Mouse (Mus musculus): ENCODE results near the gene Birc5. TPM values are rescaled to one million over a fixed set of nuclear protein-coding genes. Genes with fewer than 3 reads are reported as not detected.

Gene Birc5
- 256 and 259 TPM in 2 replicates for polyA plus RNA-seq (2014; fragmentation: Nextera tagmentation; extraction: Ambion mirVana)

DNA sequence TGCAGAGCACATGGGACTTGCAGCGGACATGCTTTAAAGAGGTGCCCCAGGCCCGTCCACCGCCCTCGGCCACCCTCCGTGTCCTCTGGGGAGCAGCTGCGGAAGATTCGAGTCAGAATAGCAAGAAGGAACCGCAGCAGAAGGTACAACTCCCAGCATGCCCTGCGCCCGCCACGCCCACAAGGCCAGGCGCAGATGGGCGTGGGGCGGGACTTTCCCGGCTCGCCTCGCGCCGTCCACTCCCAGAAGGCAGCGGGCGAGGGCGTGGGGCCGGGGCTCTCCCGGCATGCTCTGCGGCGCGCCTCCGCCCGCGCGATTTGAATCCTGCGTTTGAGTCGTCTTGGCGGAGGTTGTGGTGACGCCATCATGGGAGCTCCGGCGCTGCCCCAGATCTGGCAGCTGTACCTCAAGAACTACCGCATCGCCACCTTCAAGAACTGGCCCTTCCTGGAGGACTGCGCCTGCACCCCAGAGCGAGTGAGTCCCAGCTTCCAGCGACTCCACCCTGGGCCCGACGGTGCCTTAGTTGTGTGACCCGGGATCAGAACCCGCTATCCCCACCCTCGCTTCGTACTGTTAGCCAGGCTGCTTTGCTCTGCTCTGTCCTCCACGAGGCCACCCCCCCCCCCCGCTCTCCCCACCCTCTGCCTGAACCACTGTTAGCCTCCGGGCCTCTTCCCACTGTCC lies at the start of gene Birc5:
Gene Birc5 (plus strand): TSS at position 267 of the 687 bp plus-strand sequence.
- Histone ChIP-seq H3K36me3 (ENCODE audit: control insufficient read depth, insufficient read depth, low read length) (peaks cover 15% of the 10 kb centered on the region), H3K4me1 (ENCODE audit: control insufficient read depth, insufficient read depth, low read length) (peaks cover 21% of the 10 kb centered on the region), H3K4me3 (ENCODE audit: low read depth, low read length) (peak within 1 kb of the TSS; percentile 66), H3K9me3 (replicated peaks; ENCODE audit: control insufficient read depth, low read length) (no peaks in the 10 kb centered on the region), H3K27ac (ENCODE audit: low read depth, low read length) (peak within 1 kb of the TSS; percentile 84), H3K4me2 (peak within 1 kb of the TSS; percentile 78), H3K9ac (ENCODE audit: low read depth, low read length) (peak within 1 kb of the TSS; percentile 86), H3K27me3 (ENCODE audit: control insufficient read depth, insufficient read depth, low read length) (no peaks in the 10 kb centered on the region)
- 0% methylated on average over 44 of the region's 51 CpGs for WGBS (ENCODE audit: insufficient replicate concordance)
- ATAC-seq (replicated peaks; ENCODE audit: insufficient number of reproducible peaks, low FRiP score, low TSS enrichment), result peak; percentile 92

DNA sequence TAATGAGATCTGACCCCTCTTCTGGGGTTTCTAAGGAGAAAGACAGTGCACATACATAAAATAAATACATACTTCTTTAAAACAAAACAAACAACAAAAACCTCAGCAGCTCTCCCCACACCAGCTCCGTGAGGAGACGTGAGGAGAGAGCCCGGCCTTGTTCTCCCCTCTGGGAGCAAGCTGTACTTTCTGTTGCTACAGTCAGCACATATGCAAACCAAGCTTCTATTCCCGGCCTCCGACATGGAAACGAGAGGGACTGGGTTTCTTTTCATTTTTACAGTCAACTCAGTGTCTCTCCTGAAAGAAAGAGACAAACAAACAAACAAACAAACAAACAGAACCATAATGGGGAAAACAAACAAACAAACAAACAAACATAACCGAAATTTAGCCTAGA lies 49.0 kb upstream of the Birc5 start:
- no peaks in the 10 kb centered on the region for H3K27me3 ChIP-seq (ENCODE audit: control insufficient read depth, insufficient read depth, low read length)
- 87% methylated on average over 7 of the region's 7 CpGs for WGBS (ENCODE audit: insufficient replicate concordance)
- no peak overlapping the region for H3K4me2 ChIP-seq
- H3K4me3 ChIP-seq (ENCODE audit: low read depth, low read length), result no peak overlapping the region
- no peaks in the 10 kb centered on the region for H3K36me3 ChIP-seq (ENCODE audit: control insufficient read depth, insufficient read depth, low read length)
- no peak for ATAC-seq (replicated peaks; ENCODE audit: insufficient number of reproducible peaks, low FRiP score, low TSS enrichment)
- no peak overlapping the region for H3K27ac ChIP-seq (ENCODE audit: low read depth, low read length)
- no peak overlapping the region for H3K9ac ChIP-seq (ENCODE audit: low read depth, low read length)
- H3K4me1 ChIP-seq (ENCODE audit: control insufficient read depth, insufficient read depth, low read length), result peaks cover 15% of the 10 kb centered on the region
- H3K9me3 ChIP-seq (replicated peaks; ENCODE audit: control insufficient read depth, low read length), result no peaks in the 10 kb centered on the region

DNA sequence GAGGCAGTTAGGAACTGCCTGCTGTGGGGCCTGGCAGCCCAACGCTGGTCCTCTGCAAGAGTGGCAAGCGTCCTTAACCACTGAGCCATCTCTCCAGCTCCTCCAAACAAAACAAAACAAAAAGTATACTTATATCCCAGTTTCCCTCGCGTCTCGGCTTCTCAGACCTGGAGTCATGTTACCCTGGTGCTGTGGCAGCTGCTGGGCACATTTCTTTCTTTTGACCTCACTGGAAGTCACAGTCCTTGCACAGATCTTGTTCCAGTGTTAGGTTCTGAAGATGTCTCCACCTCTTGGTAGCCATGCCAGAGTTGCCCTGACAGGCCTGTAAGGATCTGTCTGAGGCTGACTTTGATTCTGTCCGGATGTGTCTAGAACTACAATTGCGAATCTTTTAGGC lies 47.4 kb upstream of the Birc5 start:
- Histone ChIP-seq H3K9me3 (replicated peaks; ENCODE audit: control insufficient read depth, low read length) (no peaks in the 10 kb centered on the region), H3K4me2 (no peak overlapping the region), H3K4me3 (ENCODE audit: low read depth, low read length) (no peak overlapping the region), H3K4me1 (ENCODE audit: control insufficient read depth, insufficient read depth, low read length) (peaks cover 15% of the 10 kb centered on the region), H3K36me3 (ENCODE audit: control insufficient read depth, insufficient read depth, low read length) (no peaks in the 10 kb centered on the region), H3K27me3 (ENCODE audit: control insufficient read depth, insufficient read depth, low read length) (peaks cover 3% of the 10 kb centered on the region; the same call in 1 of the 2 replicates), H3K9ac (ENCODE audit: low read depth, low read length) (no peak overlapping the region), H3K27ac (ENCODE audit: low read depth, low read length) (no peak overlapping the region)
- no peak for ATAC-seq (replicated peaks; ENCODE audit: insufficient number of reproducible peaks, low FRiP score, low TSS enrichment)
- 72% methylated on average over 7 of the region's 7 CpGs for WGBS (ENCODE audit: insufficient replicate concordance)

DNA sequence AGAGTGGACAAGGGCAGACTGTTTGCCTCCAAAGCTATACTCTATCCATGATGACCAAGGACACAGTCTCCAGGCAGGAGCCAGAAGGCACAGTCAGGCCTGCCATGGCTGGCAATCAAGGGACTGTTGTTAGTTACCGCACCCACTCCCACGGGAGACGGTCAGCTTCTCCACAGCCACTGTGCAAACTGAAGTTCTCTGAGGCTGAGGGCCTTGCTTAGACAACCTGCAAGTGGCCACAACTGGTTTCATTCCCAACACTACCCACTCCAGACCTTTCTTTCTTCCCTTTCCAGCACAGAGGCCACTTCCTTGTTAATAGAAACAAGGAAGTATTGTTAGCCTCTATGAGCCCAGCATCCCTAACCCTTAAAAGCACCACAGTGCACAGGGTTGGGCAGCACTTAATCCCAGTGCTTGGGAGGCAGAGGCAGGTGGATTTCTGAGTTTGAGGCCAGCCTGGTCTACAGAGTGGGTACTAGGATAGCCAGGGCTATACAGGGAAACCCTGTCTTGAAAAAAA lies 45.8 kb upstream of the Birc5 start:
- Histone ChIP-seq H3K4me2 (no peak overlapping the region), H3K36me3 (ENCODE audit: control insufficient read depth, insufficient read depth, low read length) (no peaks in the 10 kb centered on the region)

GRCm38 (mm10) chr11:117806781-117807180 lies 42.3 kb upstream of the Birc5 start:
- no peak overlapping the region for H3K4me3 ChIP-seq (ENCODE audit: low read depth, low read length)
- ATAC-seq (replicated peaks; ENCODE audit: insufficient number of reproducible peaks, low FRiP score, low TSS enrichment), result no peak
- 92% methylated on average over 6 of the region's 6 CpGs for WGBS (ENCODE audit: insufficient replicate concordance)
- no peaks in the 10 kb centered on the region for H3K9me3 ChIP-seq (replicated peaks; ENCODE audit: control insufficient read depth, low read length)
- H3K4me2 ChIP-seq, result no peak overlapping the region
- no peaks in the 10 kb centered on the region for H3K36me3 ChIP-seq (ENCODE audit: control insufficient read depth, insufficient read depth, low read length)
- no peak overlapping the region for H3K27ac ChIP-seq (ENCODE audit: low read depth, low read length)
- H3K27me3 ChIP-seq (ENCODE audit: control insufficient read depth, insufficient read depth, low read length), result peaks cover 3% of the 10 kb centered on the region; the same call in 1 of the 2 replicates
- H3K9ac ChIP-seq (ENCODE audit: low read depth, low read length), result no peak overlapping the region
- peaks cover 11% of the 10 kb centered on the region for H3K4me1 ChIP-seq (ENCODE audit: control insufficient read depth, insufficient read depth, low read length)

More for the DNA sequence above, 45.8 kb upstream of the Birc5 start:
- H3K9me3 ChIP-seq (replicated peaks; ENCODE audit: control insufficient read depth, low read length), result no peaks in the 10 kb centered on the region
- ATAC-seq (replicated peaks; ENCODE audit: insufficient number of reproducible peaks, low FRiP score, low TSS enrichment), result no peak
- peaks cover 5% of the 10 kb centered on the region for H3K4me1 ChIP-seq (ENCODE audit: control insufficient read depth, insufficient read depth, low read length)
- H3K27me3 ChIP-seq (ENCODE audit: control insufficient read depth, insufficient read depth, low read length), result peaks cover 3% of the 10 kb centered on the region; the same call in 1 of the 2 replicates
- no peak overlapping the region for H3K9ac ChIP-seq (ENCODE audit: low read depth, low read length)
- H3K4me3 ChIP-seq (ENCODE audit: low read depth, low read length), result no peak overlapping the region
- H3K27ac ChIP-seq (ENCODE audit: low read depth, low read length), result no peak overlapping the region
- WGBS (ENCODE audit: insufficient replicate concordance), result 93% methylated on average over 3 of the region's 3 CpGs

- H3K9ac ChIP-seq (ENCODE audit: low read depth, low read length), result peak within 1 kb of the TSS; percentile 82
- H3K27me3 ChIP-seq (ENCODE audit: control insufficient read depth, insufficient read depth, low read length), result peaks cover 3% of the 10 kb centered on the region; the same call in 1 of the 2 replicates
- under 1% methylated on average over 67 of the region's 75 CpGs for WGBS (ENCODE audit: insufficient replicate concordance)
- peak within 1 kb of the TSS; percentile 57 for H3K27ac ChIP-seq (ENCODE audit: low read depth, low read length)
- H3K36me3 ChIP-seq (ENCODE audit: control insufficient read depth, insufficient read depth, low read length), result peaks cover 15% of the 10 kb centered on the region
- peaks cover 11% of the 10 kb centered on the region for H3K4me1 ChIP-seq (ENCODE audit: control insufficient read depth, insufficient read depth, low read length)
- peak within 1 kb of the TSS; percentile 83 for H3K4me2 ChIP-seq
- H3K4me3 ChIP-seq (ENCODE audit: low read depth, low read length), result peak within 1 kb of the TSS; percentile 83
- H3K9me3 ChIP-seq (replicated peaks; ENCODE audit: control insufficient read depth, low read length), result no peaks in the 10 kb centered on the region
- peak; percentile 65 for ATAC-seq (replicated peaks; ENCODE audit: insufficient number of reproducible peaks, low FRiP score, low TSS enrichment)
Observed at GRCm38 (mm10) chr11:117809407-117810311, 39.4 kb upstream of the Birc5 start, which contains the start of the genes Gm20708 and Syngr2. TSS of gene Gm20708 (plus strand) at chr11:117809668. TSS of gene Syngr2 (plus strand) at chr11:117809668.

DNA sequence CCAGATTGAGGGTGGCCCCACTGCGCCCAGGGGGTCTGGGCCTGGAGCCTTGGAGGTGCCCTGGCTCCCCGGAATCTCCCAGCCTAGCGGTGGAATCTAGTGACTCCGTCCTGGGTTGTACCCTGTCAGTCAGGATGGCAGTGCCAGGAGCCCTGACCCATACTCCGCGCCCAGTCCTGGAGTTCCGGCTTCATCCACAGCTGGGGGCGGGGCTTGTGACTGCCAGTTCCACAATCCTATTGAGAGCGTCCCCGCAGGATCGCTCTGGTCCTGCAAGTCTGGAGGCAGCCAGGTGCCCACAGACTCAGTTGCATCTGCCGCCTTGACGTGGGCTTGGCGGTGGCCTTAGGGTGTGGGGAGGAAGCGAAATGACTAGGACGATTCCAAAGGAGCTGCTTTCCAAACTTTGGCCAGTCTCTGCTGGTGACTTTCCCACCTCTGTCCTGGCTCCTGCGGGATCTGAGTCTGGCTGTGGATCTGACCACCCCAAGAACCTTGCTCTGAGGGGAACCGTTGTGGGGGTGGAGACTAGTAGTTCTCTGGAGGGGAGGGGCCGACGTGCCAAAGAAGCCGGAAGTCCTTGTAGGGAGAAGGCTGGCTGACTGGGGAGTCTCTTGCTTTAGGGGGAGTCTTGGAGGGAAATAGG lies 38.5 kb upstream of the Birc5 start:
- Histone ChIP-seq H3K4me1 (ENCODE audit: control insufficient read depth, insufficient read depth, low read length) (peaks cover 11% of the 10 kb centered on the region), H3K9ac (ENCODE audit: low read depth, low read length) (peak overlapping the region; percentile 82), H3K4me2 (peak overlapping the region; percentile 83), H3K27me3 (ENCODE audit: control insufficient read depth, insufficient read depth, low read length) (peaks cover 3% of the 10 kb centered on the region; the same call in 1 of the 2 replicates), H3K36me3 (ENCODE audit: control insufficient read depth, insufficient read depth, low read length) (peaks cover 15% of the 10 kb centered on the region), H3K9me3 (replicated peaks; ENCODE audit: control insufficient read depth, low read length) (no peaks in the 10 kb centered on the region), H3K27ac (ENCODE audit: low read depth, low read length) (peak overlapping the region; percentile 57), H3K4me3 (ENCODE audit: low read depth, low read length) (peak overlapping the region; percentile 83)
- ATAC-seq (replicated peaks; ENCODE audit: insufficient number of reproducible peaks, low FRiP score, low TSS enrichment), result peak; percentile 80
- WGBS (ENCODE audit: insufficient replicate concordance), result under 1% methylated on average over 21 of the region's 21 CpGs

- H3K27me3 ChIP-seq (ENCODE audit: control insufficient read depth, insufficient read depth, low read length), result no peaks in the 10 kb centered on the region
- H3K4me2 ChIP-seq, result no peak overlapping the region
- peaks cover 22% of the 10 kb centered on the region for H3K36me3 ChIP-seq (ENCODE audit: control insufficient read depth, insufficient read depth, low read length)
- ATAC-seq (replicated peaks; ENCODE audit: insufficient number of reproducible peaks, low FRiP score, low TSS enrichment), result no peak
- H3K4me3 ChIP-seq (ENCODE audit: low read depth, low read length), result no peak overlapping the region
- no peak overlapping the region for H3K9ac ChIP-seq (ENCODE audit: low read depth, low read length)
- H3K4me1 ChIP-seq (ENCODE audit: control insufficient read depth, insufficient read depth, low read length), result peaks cover 11% of the 10 kb centered on the region
- H3K9me3 ChIP-seq (replicated peaks; ENCODE audit: control insufficient read depth, low read length), result no peaks in the 10 kb centered on the region
- WGBS (ENCODE audit: insufficient replicate concordance), result 61% methylated on average over 5 of the region's 5 CpGs
- H3K27ac ChIP-seq (ENCODE audit: low read depth, low read length), result no peak overlapping the region
Observed at GRCm38 (mm10) chr11:117813867-117814266, 35.2 kb upstream of the Birc5 start.

Measured in heart, embryonic 11.5 days (tissue).